Mouse (Mus musculus): ENCODE measurements around the gene Pan3. TPM values are rescaled to one million over a fixed set of nuclear protein-coding genes. Genes with fewer than 3 reads are reported as not detected.

Pan3 gene
- polyA plus RNA-seq, 1 experiment from 2014 or later = 58.5 TPM

- Histone ChIP-seq H3K36me3 (0 out of 2 replicates have a peak, but pooled peaks cover 3% of the 10 kb centered on the region), H3K4me3 (no peak overlapping the region), H3K9ac (no peak overlapping the region), H3K4me2 (peak overlapping the region; percentile 18; the same call in 1 of the 2 replicates), H3K4me1 (replicated peaks) (peaks cover 51% of the 10 kb centered on the region), H3K27ac (replicated peaks) (peak overlapping the region; percentile 16; the same call in 1 of the 2 replicates), H3K27me3 (no peaks in the 10 kb centered on the region), H3K9me3 (no peaks in the 10 kb centered on the region)
- 56% methylated on average over 4 of the region's 4 CpGs for WGBS
- ATAC-seq (ENCODE audit: low FRiP score, low read depth) = no peak
Measured at GRCm38 (mm10) chr5:147435224-147435623, 5.3 kb downstream of the Pan3 start.

- ATAC-seq (ENCODE audit: low FRiP score, low read depth) = no peak
- Histone ChIP-seq H3K4me2 (peak overlapping the region; percentile 18; the same call in 1 of the 2 replicates), H3K27me3 (no peaks in the 10 kb centered on the region), H3K4me3 (no peak overlapping the region), H3K9me3 (no peaks in the 10 kb centered on the region), H3K9ac (no peak overlapping the region), H3K4me1 (replicated peaks) (peaks cover 51% of the 10 kb centered on the region), H3K36me3 (0 out of 2 replicates have a peak, but pooled peaks cover 3% of the 10 kb centered on the region), H3K27ac (replicated peaks) (0 out of 2 replicates have a peak overlapping the region, but pooled peaks have one; percentile 16)
- WGBS = 65% methylated on average over 2 of the region's 2 CpGs
Measured at GRCm38 (mm10) chr5:147435751-147436150, 5.8 kb downstream of the Pan3 start.

- 65% methylated on average over 5 of the region's 5 CpGs for WGBS
Measured at GRCm38 (mm10) chr5:147436491-147436890, 6.5 kb downstream of the Pan3 start.

GRCm38 (mm10) chr5:147440996-147441507 lies 11.1 kb downstream of the Pan3 start:
- H3K9ac ChIP-seq = no peak overlapping the region
- H3K27ac ChIP-seq (replicated peaks) = no peak overlapping the region
- no peak overlapping the region for H3K4me3 ChIP-seq
- H3K9me3 ChIP-seq = no peaks in the 10 kb centered on the region
- no peaks in the 10 kb centered on the region for H3K27me3 ChIP-seq
- H3K4me2 ChIP-seq = no peak overlapping the region
- no peak for ATAC-seq (ENCODE audit: low FRiP score, low read depth)
- WGBS = 83% methylated on average over 3 of the region's 3 CpGs
- H3K36me3 ChIP-seq = no peaks in the 10 kb centered on the region
- H3K4me1 ChIP-seq (replicated peaks) = peaks cover 14% of the 10 kb centered on the region

More at GRCm38 (mm10) chr5:147436491-147436890, 6.5 kb downstream of the Pan3 start:
- Histone ChIP-seq H3K9me3 (no peaks in the 10 kb centered on the region), H3K36me3 (0 out of 2 replicates have a peak, but pooled peaks cover 3% of the 10 kb centered on the region), H3K9ac (no peak overlapping the region), H3K4me3 (no peak overlapping the region), H3K4me1 (replicated peaks) (peaks cover 49% of the 10 kb centered on the region), H3K27ac (replicated peaks) (peak overlapping the region; percentile 55), H3K4me2 (no peak overlapping the region), H3K27me3 (no peaks in the 10 kb centered on the region)
- no peak for ATAC-seq (ENCODE audit: low FRiP score, low read depth)

GRCm38 (mm10) chr5:147441979-147442378 lies 12.0 kb downstream of the Pan3 start:
- WGBS = 92% methylated on average over 1 of the region's 1 CpGs
- H3K4me1 ChIP-seq (replicated peaks) = 0 out of 2 replicates have a peak, but pooled peaks cover 5% of the 10 kb centered on the region
- H3K9me3 ChIP-seq = no peaks in the 10 kb centered on the region

GRCm38 (mm10) chr5:147442741-147443140 lies 12.8 kb downstream of the Pan3 start:
- no peaks in the 10 kb centered on the region for H3K9me3 ChIP-seq
- no peak overlapping the region for H3K27ac ChIP-seq (replicated peaks)
- no peaks in the 10 kb centered on the region for H3K27me3 ChIP-seq
- 78% methylated on average over 4 of the region's 4 CpGs for WGBS
- ATAC-seq (ENCODE audit: low FRiP score, low read depth) = no peak
- no peak overlapping the region for H3K4me3 ChIP-seq
- H3K36me3 ChIP-seq = no peaks in the 10 kb centered on the region
- 0 out of 2 replicates have a peak, but pooled peaks cover 5% of the 10 kb centered on the region for H3K4me1 ChIP-seq (replicated peaks)
- no peak overlapping the region for H3K4me2 ChIP-seq
- H3K9ac ChIP-seq = no peak overlapping the region

More at GRCm38 (mm10) chr5:147441979-147442378, 12.0 kb downstream of the Pan3 start:
- H3K27me3 ChIP-seq = no peaks in the 10 kb centered on the region
- no peaks in the 10 kb centered on the region for H3K36me3 ChIP-seq
- no peak for ATAC-seq (ENCODE audit: low FRiP score, low read depth)
- H3K4me2 ChIP-seq = no peak overlapping the region
- no peak overlapping the region for H3K4me3 ChIP-seq
- no peak overlapping the region for H3K27ac ChIP-seq (replicated peaks)
- no peak overlapping the region for H3K9ac ChIP-seq

GRCm38 (mm10) chr5:147444298-147444697 lies 14.3 kb downstream of the Pan3 start:
- peaks cover 13% of the 10 kb centered on the region for H3K4me1 ChIP-seq (replicated peaks)
- H3K36me3 ChIP-seq = no peaks in the 10 kb centered on the region
- no peaks in the 10 kb centered on the region for H3K27me3 ChIP-seq
- H3K27ac ChIP-seq (replicated peaks) = no peak overlapping the region
- no peak overlapping the region for H3K4me3 ChIP-seq
- no peaks in the 10 kb centered on the region for H3K9me3 ChIP-seq
- no peak overlapping the region for H3K4me2 ChIP-seq
- WGBS = 88% methylated on average over 6 of the region's 6 CpGs
- ATAC-seq (ENCODE audit: low FRiP score, low read depth) = no peak
- H3K9ac ChIP-seq = no peak overlapping the region

- no peak overlapping the region for H3K9ac ChIP-seq
- no peaks in the 10 kb centered on the region for H3K36me3 ChIP-seq
- H3K4me1 ChIP-seq (replicated peaks) = peaks cover 15% of the 10 kb centered on the region
- ATAC-seq (ENCODE audit: low FRiP score, low read depth) = no peak
- H3K27ac ChIP-seq (replicated peaks) = no peak overlapping the region
- no peaks in the 10 kb centered on the region for H3K9me3 ChIP-seq
- 95% methylated on average over 2 of the region's 2 CpGs for WGBS
- H3K4me3 ChIP-seq = no peak overlapping the region
- no peak overlapping the region for H3K4me2 ChIP-seq
- no peaks in the 10 kb centered on the region for H3K27me3 ChIP-seq
Measured at GRCm38 (mm10) chr5:147444757-147445156, 14.8 kb downstream of the Pan3 start.

- Histone ChIP-seq H3K9ac (no peak overlapping the region), H3K4me2 (no peak overlapping the region), H3K4me3 (no peak overlapping the region), H3K27me3 (no peaks in the 10 kb centered on the region), H3K27ac (replicated peaks) (no peak overlapping the region), H3K4me1 (replicated peaks) (peaks cover 15% of the 10 kb centered on the region), H3K9me3 (no peaks in the 10 kb centered on the region), H3K36me3 (no peaks in the 10 kb centered on the region)
- no peak for ATAC-seq (ENCODE audit: low FRiP score, low read depth)
- WGBS = 92% methylated on average over 4 of the region's 4 CpGs
Measured at GRCm38 (mm10) chr5:147445252-147445651, 15.3 kb downstream of the Pan3 start.

GRCm38 (mm10) chr5:147448526-147448925 lies 18.6 kb downstream of the Pan3 start:
- Histone ChIP-seq H3K27ac (replicated peaks) (peak overlapping the region; percentile 45; the same call in 1 of the 2 replicates), H3K4me3 (no peak overlapping the region), H3K4me2 (no peak overlapping the region), H3K36me3 (peaks cover 7% of the 10 kb centered on the region; the same call in 1 of the 2 replicates), H3K27me3 (no peaks in the 10 kb centered on the region), H3K4me1 (replicated peaks) (peaks cover 15% of the 10 kb centered on the region), H3K9me3 (no peaks in the 10 kb centered on the region), H3K9ac (no peak overlapping the region)
- ATAC-seq (ENCODE audit: low FRiP score, low read depth) = no peak
- WGBS = 39% methylated on average over 4 of the region's 4 CpGs

- ATAC-seq (ENCODE audit: low FRiP score, low read depth) = no peak
- Histone ChIP-seq H3K4me1 (replicated peaks) (peaks cover 15% of the 10 kb centered on the region), H3K4me2 (no peak overlapping the region), H3K4me3 (no peak overlapping the region), H3K27ac (replicated peaks) (peak overlapping the region; percentile 45; the same call in 1 of the 2 replicates), H3K36me3 (peaks cover 7% of the 10 kb centered on the region; the same call in 1 of the 2 replicates), H3K27me3 (no peaks in the 10 kb centered on the region), H3K9ac (no peak overlapping the region), H3K9me3 (no peaks in the 10 kb centered on the region)
- 68% methylated on average over 4 of the region's 4 CpGs for WGBS
Measured at GRCm38 (mm10) chr5:147448933-147449332, 19.0 kb downstream of the Pan3 start.

- 94% methylated on average over 4 of the region's 4 CpGs for WGBS
- H3K27ac ChIP-seq (replicated peaks) = no peak overlapping the region
- H3K36me3 ChIP-seq = peaks cover 17% of the 10 kb centered on the region; the same call in 1 of the 2 replicates
- H3K4me1 ChIP-seq (replicated peaks) = peaks cover 4% of the 10 kb centered on the region; the same call in 1 of the 2 replicates
- H3K4me2 ChIP-seq = no peak overlapping the region
- no peak overlapping the region for H3K4me3 ChIP-seq
- ATAC-seq (ENCODE audit: low FRiP score, low read depth) = no peak
- H3K27me3 ChIP-seq = no peaks in the 10 kb centered on the region
- no peak overlapping the region for H3K9ac ChIP-seq
- H3K9me3 ChIP-seq = no peaks in the 10 kb centered on the region
Measured at GRCm38 (mm10) chr5:147456491-147456890, 26.5 kb downstream of the Pan3 start.

All from hindbrain, embryonic 15.5 days (tissue).